Mouse (Mus musculus): ENCODE data around the gene Ush1c. TPM values are rescaled to one million over a fixed set of nuclear protein-coding genes. Genes with fewer than 3 reads are reported as not detected.

Ush1c gene
- 0.36 TPM in 1 of 2 replicates, not detected in the other for polyA plus RNA-seq (2012; rRNA removed)

GRCm38 (mm10) chr7:46238346-46238745 is at the start of gene Ush1c:
Gene Ush1c (minus strand): TSS chr7:46238503.
- no peak for DNase-seq
- no peaks in the 10 kb centered on the region for H3K4me1 ChIP-seq (ENCODE audit: control insufficient read depth, insufficient read depth, low read length)
- no peak within 1 kb of the TSS for H3K4me3 ChIP-seq (replicated peaks; ENCODE audit: extremely low read depth, low read depth, low read length)
- TF ChIP-seq CTCF (IDR thresholded peaks at IDR 0.05; ENCODE audit: insufficient read depth, low read length) (no peak), POLR2A (IDR thresholded peaks at IDR 0.05; ENCODE audit: borderline replicate concordance, extremely low read depth, low read depth, low read length) (no peak)
- WGBS = 20% methylated on average over 10 of the region's 10 CpGs

- 29% methylated on average over 8 of the region's 8 CpGs for WGBS
- TF ChIP-seq POLR2A (IDR thresholded peaks at IDR 0.05; ENCODE audit: borderline replicate concordance, extremely low read depth, low read depth, low read length) = no peak
- no peak for TF ChIP-seq CTCF (IDR thresholded peaks at IDR 0.05; ENCODE audit: insufficient read depth, low read length)
- Histone ChIP-seq H3K4me1 (ENCODE audit: control insufficient read depth, insufficient read depth, low read length) (no peaks in the 10 kb centered on the region), H3K4me3 (replicated peaks; ENCODE audit: extremely low read depth, low read depth, low read length) (no peak overlapping the region)
- no peak for DNase-seq
These were observed 48.7 kb upstream of the Ush1c start for GRCm38 (mm10) chr7:46287051-46287450.

GRCm38 (mm10) chr7:46286391-46286790 is 48.1 kb upstream of the Ush1c start:
- 87% methylated on average over 4 of the region's 4 CpGs for WGBS
- Histone ChIP-seq H3K4me3 (replicated peaks; ENCODE audit: extremely low read depth, low read depth, low read length) (no peak overlapping the region), H3K4me1 (ENCODE audit: control insufficient read depth, insufficient read depth, low read length) (no peaks in the 10 kb centered on the region)
- TF ChIP-seq CTCF (IDR thresholded peaks at IDR 0.05; ENCODE audit: insufficient read depth, low read length) (no peak), POLR2A (IDR thresholded peaks at IDR 0.05; ENCODE audit: borderline replicate concordance, extremely low read depth, low read depth, low read length) (no peak)
- DNase-seq = no peak

- Histone ChIP-seq H3K4me3 (replicated peaks; ENCODE audit: extremely low read depth, low read depth, low read length) (no peak overlapping the region), H3K4me1 (ENCODE audit: control insufficient read depth, insufficient read depth, low read length) (no peaks in the 10 kb centered on the region)
- no peak for DNase-seq
- no peak for TF ChIP-seq POLR2A (IDR thresholded peaks at IDR 0.05; ENCODE audit: borderline replicate concordance, extremely low read depth, low read depth, low read length)
- TF ChIP-seq CTCF (IDR thresholded peaks at IDR 0.05; ENCODE audit: insufficient read depth, low read length) = no peak
- WGBS = 82% methylated on average over 12 of the region's 12 CpGs
These were observed 47.0 kb upstream of the Ush1c start for GRCm38 (mm10) chr7:46285161-46285839.

- Histone ChIP-seq H3K4me1 (ENCODE audit: control insufficient read depth, insufficient read depth, low read length) (no peaks in the 10 kb centered on the region), H3K4me3 (replicated peaks; ENCODE audit: extremely low read depth, low read depth, low read length) (no peak overlapping the region)
- TF ChIP-seq POLR2A (IDR thresholded peaks at IDR 0.05; ENCODE audit: borderline replicate concordance, extremely low read depth, low read depth, low read length) (no peak), CTCF (IDR thresholded peaks at IDR 0.05; ENCODE audit: insufficient read depth, low read length) (no peak)
- DNase-seq = no peak
- 44% methylated on average over 10 of the region's 10 CpGs for WGBS
These were observed 45.4 kb upstream of the Ush1c start for GRCm38 (mm10) chr7:46283681-46284080.

- H3K4me1 ChIP-seq (ENCODE audit: control insufficient read depth, insufficient read depth, low read length) = no peaks in the 10 kb centered on the region
- TF ChIP-seq POLR2A (IDR thresholded peaks at IDR 0.05; ENCODE audit: borderline replicate concordance, extremely low read depth, low read depth, low read length) = no peak
- TF ChIP-seq CTCF (IDR thresholded peaks at IDR 0.05; ENCODE audit: insufficient read depth, low read length) = no peak
- H3K4me3 ChIP-seq (replicated peaks; ENCODE audit: extremely low read depth, low read depth, low read length) = no peak overlapping the region
- 54% methylated on average over 7 of the region's 7 CpGs for WGBS
- no peak for DNase-seq
These were observed 44.0 kb upstream of the Ush1c start for GRCm38 (mm10) chr7:46282276-46282675.

- TF ChIP-seq CTCF (IDR thresholded peaks at IDR 0.05; ENCODE audit: insufficient read depth, low read length) (no peak), POLR2A (IDR thresholded peaks at IDR 0.05; ENCODE audit: borderline replicate concordance, extremely low read depth, low read depth, low read length) (no peak)
- no peaks in the 10 kb centered on the region for H3K4me1 ChIP-seq (ENCODE audit: control insufficient read depth, insufficient read depth, low read length)
- no peak overlapping the region for H3K4me3 ChIP-seq (replicated peaks; ENCODE audit: extremely low read depth, low read depth, low read length)
- no peak for DNase-seq
These were observed 42.6 kb upstream of the Ush1c start for GRCm38 (mm10) chr7:46280896-46281295.

- WGBS = 11% methylated on average over 6 of the region's 6 CpGs
- no peak for DNase-seq
These were observed 41.6 kb upstream of the Ush1c start for GRCm38 (mm10) chr7:46279946-46280345.

GRCm38 (mm10) chr7:46276156-46276555 is 37.9 kb upstream of the Ush1c start:
- TF ChIP-seq POLR2A (IDR thresholded peaks at IDR 0.05; ENCODE audit: borderline replicate concordance, extremely low read depth, low read depth, low read length) (no peak), CTCF (IDR thresholded peaks at IDR 0.05; ENCODE audit: insufficient read depth, low read length) (no peak)
- Histone ChIP-seq H3K4me1 (ENCODE audit: control insufficient read depth, insufficient read depth, low read length) (no peaks in the 10 kb centered on the region), H3K4me3 (replicated peaks; ENCODE audit: extremely low read depth, low read depth, low read length) (no peak overlapping the region)
- DNase-seq = no peak
- 49% methylated on average over 5 of the region's 5 CpGs for WGBS

More at GRCm38 (mm10) chr7:46279946-46280345, 41.6 kb upstream of the Ush1c start:
- no peak overlapping the region for H3K4me3 ChIP-seq (replicated peaks; ENCODE audit: extremely low read depth, low read depth, low read length)
- H3K4me1 ChIP-seq (ENCODE audit: control insufficient read depth, insufficient read depth, low read length) = no peaks in the 10 kb centered on the region
- TF ChIP-seq POLR2A (IDR thresholded peaks at IDR 0.05; ENCODE audit: borderline replicate concordance, extremely low read depth, low read depth, low read length) = no peak
- 0 out of 2 replicates have a peak, but pooled peaks have one; percentile 1 for TF ChIP-seq CTCF (IDR thresholded peaks at IDR 0.05; ENCODE audit: insufficient read depth, low read length)

- 76% methylated on average over 4 of the region's 4 CpGs for WGBS
- H3K4me1 ChIP-seq (ENCODE audit: control insufficient read depth, insufficient read depth, low read length) = no peaks in the 10 kb centered on the region
- DNase-seq = no peak
- peak; percentile 3; the same call in 1 of the 2 replicates for TF ChIP-seq CTCF (IDR thresholded peaks at IDR 0.05; ENCODE audit: insufficient read depth, low read length)
- TF ChIP-seq POLR2A (IDR thresholded peaks at IDR 0.05; ENCODE audit: borderline replicate concordance, extremely low read depth, low read depth, low read length) = no peak
- H3K4me3 ChIP-seq (replicated peaks; ENCODE audit: extremely low read depth, low read depth, low read length) = no peak overlapping the region
These were observed 13.5 kb upstream of the Ush1c start for GRCm38 (mm10) chr7:46251841-46252240.

All from lung, adult 2 months (tissue).